Mouse (Mus musculus): Measurements from ENCODE around the gene Gbp2. TPM values are rescaled to one million over a fixed set of nuclear protein-coding genes. Genes with fewer than 3 reads are reported as not detected.

Gbp2 gene
- 0.06 and 0.17 TPM in 2 replicates for polyA plus RNA-seq (2016; fragmentation: Nextera tagmentation; extraction: Ambion mirVana)

DNA sequence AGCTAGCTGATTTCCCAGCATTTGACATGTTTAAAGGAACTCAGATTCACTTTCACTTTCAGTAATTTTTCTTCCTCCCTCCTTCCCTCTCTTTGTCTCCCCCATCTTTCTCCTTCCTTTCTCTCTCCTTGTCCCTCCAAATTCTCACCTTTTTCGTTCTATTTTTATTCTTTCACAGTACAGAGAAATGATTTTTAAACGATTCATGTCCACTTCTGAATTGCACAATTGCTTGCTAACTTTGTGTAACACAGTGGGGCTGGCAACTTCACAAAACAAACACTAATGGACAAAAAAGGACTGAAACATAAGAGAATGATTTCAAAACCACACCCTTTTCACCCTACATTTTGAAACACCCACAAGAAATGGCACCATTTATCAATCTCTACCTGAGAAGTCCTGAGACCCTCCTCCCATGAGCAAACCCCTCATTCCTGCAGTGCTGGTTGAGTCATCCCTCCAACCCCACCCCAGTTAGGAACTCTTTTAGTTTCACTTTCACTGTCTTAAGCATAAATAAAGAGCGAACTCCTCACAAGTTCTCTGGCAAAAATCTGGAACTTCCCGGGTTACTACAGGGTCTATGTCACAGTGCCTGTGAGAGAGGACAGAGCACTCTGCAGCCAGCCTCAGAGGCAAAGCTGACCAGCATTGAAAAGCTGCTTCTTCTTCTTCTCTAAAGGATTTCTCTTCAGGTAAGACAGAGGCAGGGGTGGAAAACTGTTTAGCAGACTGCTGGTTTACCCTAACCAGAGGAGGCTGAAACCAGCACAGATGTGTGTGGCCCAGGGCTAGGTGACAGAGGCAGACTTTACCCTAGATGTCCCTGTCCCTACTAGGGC, at the start of gene Gbp2:
TSS of gene Gbp2 (plus strand) at position 492 of the 845 bp plus-strand sequence.
- 73% methylated on average over 4 of the region's 4 CpGs for WGBS
- no peak for DNase-seq (ENCODE audit: low spot score)
- no peaks in the 10 kb centered on the region for H3K4me1 ChIP-seq (replicated peaks)
- no peaks in the 10 kb centered on the region for H3K27me3 ChIP-seq (ENCODE audit: insufficient read depth, poor library complexity, severe bottlenecking)
- no peak within 1 kb of the TSS for H3K27ac ChIP-seq
- no peaks in the 10 kb centered on the region for H3K9me3 ChIP-seq
- H3K4me3 ChIP-seq: no peak within 1 kb of the TSS
- H3K36me3 ChIP-seq: no peaks in the 10 kb centered on the region

GRCm38 (mm10) chr3:142570738-142571137, 49.7 kb upstream of the Gbp2 start:
- WGBS: 96% methylated on average over 4 of the region's 4 CpGs
- Histone ChIP-seq H3K27ac (no peak overlapping the region), H3K4me3 (no peak overlapping the region), H3K4me1 (replicated peaks) (no peaks in the 10 kb centered on the region), H3K27me3 (ENCODE audit: insufficient read depth, poor library complexity, severe bottlenecking) (no peaks in the 10 kb centered on the region), H3K36me3 (no peaks in the 10 kb centered on the region), H3K9me3 (no peaks in the 10 kb centered on the region)
- DNase-seq (ENCODE audit: low spot score): no peak

DNA sequence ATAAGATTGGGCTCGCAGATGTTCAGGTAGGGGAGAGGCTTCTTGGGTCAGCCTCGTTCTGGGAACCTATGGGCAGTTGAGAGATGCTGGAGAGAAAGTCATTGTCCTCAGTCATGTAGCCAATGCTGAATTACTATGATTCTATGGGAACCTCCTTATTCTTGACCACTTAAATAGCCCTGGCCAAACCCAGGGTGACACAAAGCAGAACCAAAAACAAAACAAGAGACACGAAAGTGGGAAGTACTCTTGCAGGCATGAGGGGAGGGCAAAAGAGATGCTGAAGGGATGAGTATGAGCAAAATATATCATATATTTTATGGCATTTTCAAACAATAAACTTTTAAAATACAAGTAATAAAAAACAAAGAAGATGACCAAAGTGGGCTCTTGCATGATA, 43.3 kb upstream of the Gbp2 start:
- 85% methylated on average over 3 of the region's 3 CpGs for WGBS
- no peaks in the 10 kb centered on the region for H3K27me3 ChIP-seq (ENCODE audit: insufficient read depth, poor library complexity, severe bottlenecking)
- H3K4me1 ChIP-seq (replicated peaks): no peaks in the 10 kb centered on the region
- no peak for DNase-seq (ENCODE audit: low spot score)
- no peaks in the 10 kb centered on the region for H3K9me3 ChIP-seq
- H3K4me3 ChIP-seq: no peak overlapping the region
- no peak overlapping the region for H3K27ac ChIP-seq
- no peaks in the 10 kb centered on the region for H3K36me3 ChIP-seq

GRCm38 (mm10) chr3:142578342-142578741, 42.1 kb upstream of the Gbp2 start:
- WGBS: 89% methylated on average over 4 of the region's 4 CpGs
- H3K27ac ChIP-seq: no peak overlapping the region
- H3K9me3 ChIP-seq: no peaks in the 10 kb centered on the region
- H3K36me3 ChIP-seq: no peaks in the 10 kb centered on the region
- H3K4me1 ChIP-seq (replicated peaks): no peaks in the 10 kb centered on the region
- no peaks in the 10 kb centered on the region for H3K27me3 ChIP-seq (ENCODE audit: insufficient read depth, poor library complexity, severe bottlenecking)
- H3K4me3 ChIP-seq: no peak overlapping the region
- DNase-seq (ENCODE audit: low spot score): no peak

DNA sequence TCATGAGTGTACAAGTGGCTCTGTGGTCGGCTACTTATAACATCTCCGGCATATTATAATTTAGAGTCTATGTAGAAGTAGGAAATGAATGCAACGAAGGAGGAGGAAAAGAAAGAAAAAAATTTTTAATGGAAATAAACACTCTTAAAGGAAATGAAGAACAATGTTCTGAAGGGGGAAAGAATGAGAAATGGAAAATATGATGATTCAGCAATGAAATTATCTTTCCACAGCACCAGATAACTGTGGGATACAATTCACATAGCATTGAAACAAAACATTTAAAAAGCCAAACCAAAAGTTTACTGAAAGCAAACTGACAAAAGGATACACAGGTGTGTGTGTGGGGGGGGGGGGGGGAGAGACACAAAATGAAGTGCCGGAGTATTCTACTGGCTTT, 37.3 kb upstream of the Gbp2 start:
- DNase-seq (ENCODE audit: low spot score): no peak
- no peaks in the 10 kb centered on the region for H3K27me3 ChIP-seq (ENCODE audit: insufficient read depth, poor library complexity, severe bottlenecking)

GRCm38 (mm10) chr3:142587386-142587785, 33.0 kb upstream of the Gbp2 start:
- DNase-seq (ENCODE audit: low spot score): no peak
- Histone ChIP-seq H3K27me3 (ENCODE audit: insufficient read depth, poor library complexity, severe bottlenecking) (no peaks in the 10 kb centered on the region), H3K4me1 (replicated peaks) (no peaks in the 10 kb centered on the region), H3K9me3 (no peaks in the 10 kb centered on the region), H3K4me3 (no peak overlapping the region), H3K36me3 (no peaks in the 10 kb centered on the region), H3K27ac (no peak overlapping the region)

More for the DNA sequence above, 37.3 kb upstream of the Gbp2 start:
- H3K9me3 ChIP-seq: no peaks in the 10 kb centered on the region
- no peak overlapping the region for H3K27ac ChIP-seq
- WGBS: 93% methylated on average over 4 of the region's 4 CpGs
- H3K4me3 ChIP-seq: no peak overlapping the region
- H3K4me1 ChIP-seq (replicated peaks): no peaks in the 10 kb centered on the region
- no peaks in the 10 kb centered on the region for H3K36me3 ChIP-seq

DNA sequence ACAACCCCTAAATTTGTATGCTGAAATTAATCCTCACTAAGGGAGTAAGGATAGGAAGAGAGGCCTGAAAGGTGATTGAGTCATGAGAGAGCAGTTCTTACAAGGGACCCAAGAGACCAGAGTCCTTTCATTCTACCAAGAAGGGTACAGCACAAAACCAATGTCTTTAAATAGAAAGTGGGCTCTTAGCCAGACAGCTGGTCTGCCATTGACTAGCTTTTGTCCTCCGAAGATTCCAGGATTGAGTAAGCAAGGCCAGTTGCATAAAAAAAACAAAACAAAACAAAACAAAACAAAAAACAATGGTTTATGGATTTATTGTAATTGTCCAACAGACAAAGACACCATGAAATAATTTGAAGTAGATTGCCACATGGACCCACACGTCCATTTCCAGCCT, 31.5 kb upstream of the Gbp2 start:
- Histone ChIP-seq H3K4me3 (no peak overlapping the region), H3K9me3 (no peaks in the 10 kb centered on the region), H3K36me3 (no peaks in the 10 kb centered on the region), H3K4me1 (replicated peaks) (no peaks in the 10 kb centered on the region), H3K27me3 (ENCODE audit: insufficient read depth, poor library complexity, severe bottlenecking) (no peaks in the 10 kb centered on the region), H3K27ac (no peak overlapping the region)
- no peak for DNase-seq (ENCODE audit: low spot score)
- 87% methylated on average over 2 of the region's 2 CpGs for whole genome bisulfite sequencing

GRCm38 (mm10) chr3:142590431-142591067, 29.9 kb upstream of the Gbp2 start:
- no peak for DNase-seq (ENCODE audit: low spot score)
- Histone ChIP-seq H3K27me3 (ENCODE audit: insufficient read depth, poor library complexity, severe bottlenecking) (no peaks in the 10 kb centered on the region), H3K27ac (no peak overlapping the region), H3K4me3 (no peak overlapping the region), H3K9me3 (no peaks in the 10 kb centered on the region), H3K4me1 (replicated peaks) (no peaks in the 10 kb centered on the region), H3K36me3 (no peaks in the 10 kb centered on the region)
- 86% methylated on average over 4 of the region's 4 CpGs for WGBS

- Histone ChIP-seq H3K27ac (no peak within 1 kb of the TSS), H3K4me1 (replicated peaks) (no peaks in the 10 kb centered on the region), H3K36me3 (no peaks in the 10 kb centered on the region), H3K27me3 (ENCODE audit: insufficient read depth, poor library complexity, severe bottlenecking) (no peaks in the 10 kb centered on the region), H3K9me3 (no peaks in the 10 kb centered on the region), H3K4me3 (no peak within 1 kb of the TSS)
- DNase-seq (ENCODE audit: low spot score): no peak
- WGBS: 86% methylated on average over 1 of the region's 1 CpGs
Observed at GRCm38 (mm10) chr3:142594547-142594946, 25.9 kb upstream of the Gbp2 start, which contains the start of gene Gbp2b. Gbp2b (plus strand) TSS chr3:142594847.

- Histone ChIP-seq H3K36me3 (no peaks in the 10 kb centered on the region), H3K27ac (no peak overlapping the region), H3K27me3 (ENCODE audit: insufficient read depth, poor library complexity, severe bottlenecking) (no peaks in the 10 kb centered on the region), H3K4me1 (replicated peaks) (no peaks in the 10 kb centered on the region), H3K9me3 (no peaks in the 10 kb centered on the region), H3K4me3 (no peak overlapping the region)
- no peak for DNase-seq (ENCODE audit: low spot score)
- 81% methylated on average over 3 of the region's 3 CpGs for WGBS
Observed at GRCm38 (mm10) chr3:142597923-142598322, 22.5 kb upstream of the Gbp2 start.

GRCm38 (mm10) chr3:142601675-142602074, 18.7 kb upstream of the Gbp2 start:
- Histone ChIP-seq H3K27me3 (ENCODE audit: insufficient read depth, poor library complexity, severe bottlenecking) (no peaks in the 10 kb centered on the region), H3K4me1 (replicated peaks) (no peaks in the 10 kb centered on the region), H3K9me3 (no peaks in the 10 kb centered on the region), H3K36me3 (no peaks in the 10 kb centered on the region), H3K4me3 (no peak overlapping the region), H3K27ac (no peak overlapping the region)
- no peak for DNase-seq (ENCODE audit: low spot score)

DNA sequence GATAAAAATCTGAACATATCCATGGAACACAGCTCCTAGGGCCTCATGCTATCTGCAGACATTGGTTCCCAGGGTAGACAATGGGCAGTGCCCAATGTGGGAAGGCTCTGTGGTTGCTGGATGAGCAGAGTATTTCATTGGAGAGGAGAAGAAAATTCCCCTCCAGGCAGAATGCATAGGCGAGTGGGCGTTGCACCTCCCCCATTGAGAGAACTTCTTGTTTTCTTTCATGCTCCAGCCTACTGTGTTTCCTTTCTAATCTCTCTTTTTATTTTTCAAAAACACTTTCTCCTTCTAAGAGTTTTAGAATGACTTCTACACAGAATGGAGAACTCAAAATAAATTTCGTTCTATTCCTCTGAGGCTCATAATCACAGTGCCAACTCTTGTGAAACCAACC, 1.7 kb upstream of the Gbp2 start:
- H3K4me1 ChIP-seq (replicated peaks): no peaks in the 10 kb centered on the region
- no peaks in the 10 kb centered on the region for H3K9me3 ChIP-seq
- no peak for DNase-seq (ENCODE audit: low spot score)
- no peak overlapping the region for H3K27ac ChIP-seq
- 76% methylated on average over 3 of the region's 3 CpGs for WGBS
- H3K27me3 ChIP-seq (ENCODE audit: insufficient read depth, poor library complexity, severe bottlenecking): no peaks in the 10 kb centered on the region
- H3K36me3 ChIP-seq: no peaks in the 10 kb centered on the region
- H3K4me3 ChIP-seq: no peak overlapping the region

DNA sequence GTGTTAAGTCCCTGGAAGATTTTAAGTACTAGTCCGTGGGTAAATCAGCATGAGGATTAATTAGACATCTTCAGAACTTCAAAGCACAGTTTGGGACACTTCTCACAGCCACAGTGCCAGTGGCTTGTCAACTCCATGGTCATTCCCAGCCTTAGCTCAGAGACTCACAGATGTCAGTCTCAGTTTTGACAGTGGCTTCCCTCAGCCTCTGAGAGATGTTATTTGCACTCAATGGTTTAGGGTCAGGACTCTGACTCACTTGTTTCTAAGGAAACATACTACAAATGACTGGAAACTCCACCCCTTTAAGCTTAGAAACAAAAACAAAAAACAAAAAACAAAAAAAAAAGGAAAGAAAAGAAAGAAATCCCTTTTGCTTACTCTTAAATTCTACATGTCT, 796 bp upstream of the Gbp2 start:
- Histone ChIP-seq H3K27ac (no peak overlapping the region), H3K27me3 (ENCODE audit: insufficient read depth, poor library complexity, severe bottlenecking) (no peaks in the 10 kb centered on the region), H3K4me1 (replicated peaks) (no peaks in the 10 kb centered on the region), H3K36me3 (no peaks in the 10 kb centered on the region), H3K9me3 (no peaks in the 10 kb centered on the region), H3K4me3 (no peak overlapping the region)
- WGBS: 53% methylated on average over 1 of the region's 1 CpGs
- DNase-seq (ENCODE audit: low spot score): no peak
